Mouse (Mus musculus): ENCODE measurements around the gene Ppp1r9b. TPM values are rescaled to one million over a fixed set of nuclear protein-coding genes. Genes with fewer than 3 reads are reported as not detected.
A peak's percentile ranks its signal among the peaks of the same experiment; 100 is the strongest.

Gene Ppp1r9b
- polyA plus RNA-seq, 1 experiment from 2014 or later: 22.0 TPM

DNA sequence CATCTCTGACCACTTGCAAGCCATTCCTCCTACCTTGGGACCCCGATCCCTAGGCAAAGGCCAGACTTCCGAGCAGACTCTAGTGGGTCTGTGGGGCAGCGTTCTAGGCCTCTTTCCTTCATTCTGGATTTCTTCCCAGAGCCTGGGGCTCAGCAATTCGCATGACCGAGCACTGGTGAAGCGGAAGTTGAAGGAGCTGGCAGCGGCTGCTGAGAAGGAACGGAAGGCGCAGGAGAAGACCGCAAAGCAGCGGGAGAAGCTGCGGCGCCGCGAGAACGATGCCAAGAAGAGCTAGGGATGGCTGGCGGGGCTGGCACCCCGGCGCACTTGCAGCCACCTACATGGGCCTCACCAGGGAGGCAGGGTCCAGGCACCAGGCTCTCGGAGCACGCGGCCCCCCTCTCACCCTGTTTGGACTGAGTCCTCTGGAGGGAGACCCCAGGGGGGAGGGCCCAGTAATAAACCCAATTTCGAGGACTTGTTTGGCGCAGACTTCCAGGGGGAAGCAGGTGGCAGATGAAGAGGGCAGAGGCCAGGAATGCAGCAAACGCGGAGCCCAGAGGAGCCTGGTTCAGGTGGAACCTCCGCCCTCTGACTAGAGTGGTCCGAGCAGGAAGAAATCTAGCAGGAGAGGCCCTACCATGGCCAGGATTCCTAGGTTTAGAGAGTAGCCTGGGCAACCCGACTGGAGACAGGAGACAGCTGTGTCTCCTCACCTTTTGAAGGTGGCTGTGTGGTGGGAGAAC, 33.8 kb downstream of the Ppp1r9b start:
- Histone ChIP-seq H3K4me2 (ENCODE audit: low read length) (no peak overlapping the region), H3K9me3 (ENCODE audit: control insufficient read depth, low read length) (no peaks in the 10 kb centered on the region), H3K27ac (ENCODE audit: low read length) (peak overlapping the region; percentile 61), H3K27me3 (replicated peaks; ENCODE audit: control insufficient read depth, insufficient read depth, low read length) (no peaks in the 10 kb centered on the region), H3K4me1 (replicated peaks; ENCODE audit: control insufficient read depth, insufficient read depth, low read length) (peaks cover 16% of the 10 kb centered on the region), H3K4me3 (replicated peaks; ENCODE audit: low read length) (no peak overlapping the region), H3K9ac (replicated peaks; ENCODE audit: low read depth, low read length) (no peak overlapping the region), H3K36me3 (ENCODE audit: control insufficient read depth, insufficient read depth) (peaks cover 35% of the 10 kb centered on the region)
- 41% methylated on average over 29 of the region's 29 CpGs for WGBS
- peak; percentile 27; the same call in 1 of the 2 replicates for ATAC-seq

DNA sequence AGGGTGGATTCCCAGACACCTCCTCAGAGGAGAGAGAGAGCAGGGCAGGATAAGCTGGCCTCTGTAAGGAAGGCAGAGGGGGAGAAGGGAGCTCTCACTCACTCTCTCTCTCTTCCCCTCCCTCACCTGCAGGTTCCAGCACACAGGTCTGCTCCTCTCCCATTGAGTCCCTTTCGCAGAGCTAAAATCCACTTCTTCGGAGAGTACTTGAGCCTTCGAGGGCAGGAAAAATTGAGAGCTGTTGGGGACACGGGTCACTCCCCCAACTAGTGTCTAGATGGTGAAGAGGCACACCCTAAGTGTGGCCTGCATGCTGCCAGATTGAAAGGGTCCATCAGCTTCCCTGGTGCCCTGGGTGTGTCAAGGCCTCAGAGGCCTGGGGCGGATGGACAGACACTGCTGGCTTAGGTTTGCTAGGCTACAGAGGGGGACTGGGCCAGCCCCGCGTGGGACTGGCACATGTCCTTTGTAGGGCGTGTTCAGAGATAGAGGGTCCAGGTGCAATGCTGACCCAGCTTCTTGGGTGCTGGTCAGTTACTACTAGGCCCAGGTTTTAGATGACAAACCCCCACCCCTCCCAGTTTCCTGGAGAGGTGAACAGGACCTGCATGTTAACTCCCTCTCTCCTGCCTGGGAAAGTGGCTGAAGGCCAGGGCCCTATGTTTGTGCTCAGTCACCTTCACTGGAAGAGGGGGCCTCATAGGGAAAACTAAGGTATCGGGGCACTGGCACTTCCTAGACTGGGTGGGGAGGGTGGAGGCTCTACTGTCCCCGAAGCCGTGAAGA, 34.6 kb downstream of the Ppp1r9b start:
- Histone ChIP-seq H3K9ac (replicated peaks; ENCODE audit: low read depth, low read length) (no peak overlapping the region), H3K36me3 (ENCODE audit: control insufficient read depth, insufficient read depth) (peaks cover 29% of the 10 kb centered on the region), H3K4me1 (replicated peaks; ENCODE audit: control insufficient read depth, insufficient read depth, low read length) (peaks cover 16% of the 10 kb centered on the region), H3K4me2 (ENCODE audit: low read length) (no peak overlapping the region), H3K27ac (ENCODE audit: low read length) (no peak overlapping the region), H3K27me3 (replicated peaks; ENCODE audit: control insufficient read depth, insufficient read depth, low read length) (no peaks in the 10 kb centered on the region), H3K4me3 (replicated peaks; ENCODE audit: low read length) (no peak overlapping the region), H3K9me3 (ENCODE audit: control insufficient read depth, low read length) (no peaks in the 10 kb centered on the region)
- ATAC-seq: no peak
- 89% methylated on average over 11 of the region's 11 CpGs for WGBS

DNA sequence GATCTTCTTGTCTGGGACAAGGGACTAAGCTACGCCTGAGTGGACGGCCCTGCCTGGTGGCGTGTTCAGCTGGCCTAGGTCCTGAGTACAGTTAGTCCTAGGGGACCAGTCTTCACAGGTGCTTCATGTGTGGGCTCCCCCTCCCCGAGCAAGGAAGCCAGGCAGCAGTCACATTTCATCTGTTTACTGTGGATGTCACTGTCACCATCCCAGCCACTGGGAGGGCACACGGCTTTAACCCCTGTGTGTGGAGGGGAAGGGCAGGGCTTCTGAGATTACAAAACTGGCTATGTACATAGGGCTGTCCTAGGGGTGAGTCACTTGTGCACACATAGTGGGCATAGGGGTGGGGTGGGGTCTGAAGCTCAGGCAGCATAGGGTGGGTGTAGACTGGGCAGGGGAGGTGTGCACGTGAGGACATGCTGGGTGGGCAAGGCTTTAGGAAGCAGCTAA, 35.3 kb downstream of the Ppp1r9b start:
- Histone ChIP-seq H3K36me3 (ENCODE audit: control insufficient read depth, insufficient read depth) (peaks cover 25% of the 10 kb centered on the region), H3K4me3 (replicated peaks; ENCODE audit: low read length) (no peak overlapping the region), H3K4me2 (ENCODE audit: low read length) (no peak overlapping the region), H3K27ac (ENCODE audit: low read length) (no peak overlapping the region), H3K9ac (replicated peaks; ENCODE audit: low read depth, low read length) (no peak overlapping the region), H3K9me3 (ENCODE audit: control insufficient read depth, low read length) (no peaks in the 10 kb centered on the region), H3K4me1 (replicated peaks; ENCODE audit: control insufficient read depth, insufficient read depth, low read length) (peaks cover 16% of the 10 kb centered on the region), H3K27me3 (replicated peaks; ENCODE audit: control insufficient read depth, insufficient read depth, low read length) (no peaks in the 10 kb centered on the region)
- ATAC-seq: no peak
- WGBS: 78% methylated on average over 6 of the region's 6 CpGs

DNA sequence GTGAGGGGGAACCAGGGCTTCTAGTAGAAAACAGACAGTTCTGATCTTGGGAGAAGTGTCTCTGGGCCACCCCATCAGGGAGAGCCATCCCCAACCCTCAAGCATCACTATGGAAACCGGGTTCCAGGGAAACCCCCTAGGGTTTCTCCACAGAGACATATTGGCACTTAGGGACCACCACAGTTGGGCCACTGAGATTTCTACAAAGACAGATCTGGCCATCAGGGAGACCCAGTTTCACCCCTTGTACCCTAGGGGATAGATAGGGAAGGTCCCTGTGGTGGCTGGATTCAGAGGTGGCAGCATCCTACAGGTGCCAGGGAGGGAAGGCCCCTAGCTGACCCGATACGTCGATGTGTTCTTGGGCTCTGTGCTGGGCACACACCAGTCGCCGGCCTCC, 36.0 kb downstream of the Ppp1r9b start:
- no peak for ATAC-seq
- WGBS: 90% methylated on average over 6 of the region's 6 CpGs

DNA sequence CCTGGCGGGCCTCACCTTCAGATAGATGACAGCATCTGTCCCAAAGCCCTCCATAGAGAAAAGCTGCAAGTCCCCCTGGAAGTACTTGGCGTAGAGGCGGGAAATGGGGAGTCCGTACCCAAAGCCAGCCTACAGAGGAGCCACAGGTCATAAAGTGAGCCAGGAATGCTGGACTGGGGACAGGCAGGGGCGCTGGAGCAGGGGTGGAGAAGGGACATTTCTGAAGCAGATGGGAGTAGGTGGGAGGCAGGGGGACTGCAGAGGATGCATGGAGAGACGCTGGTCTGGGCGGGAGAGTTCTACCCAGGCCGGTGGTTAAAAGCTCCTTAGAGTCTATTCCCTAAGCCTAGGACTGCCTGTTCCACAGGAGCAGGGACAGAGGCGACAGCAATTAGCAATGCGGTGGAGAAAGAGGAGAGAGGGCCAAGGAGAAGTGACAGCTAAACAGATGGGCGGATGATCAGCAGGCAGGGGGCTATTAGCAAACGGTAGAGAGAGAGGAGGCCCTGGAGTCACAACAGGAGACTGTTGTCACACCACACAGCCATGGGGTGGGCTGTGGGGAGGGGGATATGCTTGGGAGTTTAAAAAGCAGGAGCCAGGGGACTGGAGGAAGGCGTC, 37.1 kb downstream of the Ppp1r9b start:
- H3K36me3 ChIP-seq (ENCODE audit: control insufficient read depth, insufficient read depth): peaks cover 8% of the 10 kb centered on the region; the same call in 1 of the 2 replicates
- peaks cover 16% of the 10 kb centered on the region for H3K4me1 ChIP-seq (replicated peaks; ENCODE audit: control insufficient read depth, insufficient read depth, low read length)
- no peak overlapping the region for H3K27ac ChIP-seq (ENCODE audit: low read length)
- no peaks in the 10 kb centered on the region for H3K9me3 ChIP-seq (ENCODE audit: control insufficient read depth, low read length)
- H3K4me3 ChIP-seq (replicated peaks; ENCODE audit: low read length): no peak overlapping the region
- 37% methylated on average over 13 of the region's 13 CpGs for WGBS
- no peak overlapping the region for H3K4me2 ChIP-seq (ENCODE audit: low read length)
- ATAC-seq: peak; percentile 26; the same call in 1 of the 2 replicates
- no peak overlapping the region for H3K9ac ChIP-seq (replicated peaks; ENCODE audit: low read depth, low read length)
- H3K27me3 ChIP-seq (replicated peaks; ENCODE audit: control insufficient read depth, insufficient read depth, low read length): no peaks in the 10 kb centered on the region

More for the DNA sequence above, 36.0 kb downstream of the Ppp1r9b start:
- Histone ChIP-seq H3K9me3 (ENCODE audit: control insufficient read depth, low read length) (no peaks in the 10 kb centered on the region), H3K4me3 (replicated peaks; ENCODE audit: low read length) (no peak overlapping the region), H3K4me2 (ENCODE audit: low read length) (no peak overlapping the region), H3K4me1 (replicated peaks; ENCODE audit: control insufficient read depth, insufficient read depth, low read length) (peaks cover 16% of the 10 kb centered on the region), H3K27me3 (replicated peaks; ENCODE audit: control insufficient read depth, insufficient read depth, low read length) (no peaks in the 10 kb centered on the region), H3K36me3 (ENCODE audit: control insufficient read depth, insufficient read depth) (peaks cover 18% of the 10 kb centered on the region), H3K27ac (ENCODE audit: low read length) (no peak overlapping the region), H3K9ac (replicated peaks; ENCODE audit: low read depth, low read length) (no peak overlapping the region)

DNA sequence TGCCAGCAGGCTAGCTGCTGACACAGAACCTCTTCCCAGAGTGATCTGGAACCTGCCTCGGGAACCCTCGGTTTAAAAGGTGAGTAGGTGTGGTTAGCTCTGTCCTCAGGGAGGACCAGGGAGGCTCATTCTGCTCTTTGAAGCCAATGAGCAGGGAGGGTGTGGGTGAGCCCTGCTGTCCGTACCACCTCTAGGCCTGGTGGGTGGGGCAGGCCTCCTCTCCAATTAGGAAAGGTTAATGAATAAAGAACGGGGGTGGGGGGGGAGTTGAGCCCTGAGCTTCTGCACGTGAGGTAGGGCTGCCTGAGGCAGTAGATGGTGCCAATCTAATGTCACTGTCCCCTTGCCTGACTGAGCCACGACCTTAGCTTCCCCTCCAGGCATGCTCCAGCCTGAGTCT, 42.1 kb downstream of the Ppp1r9b start:
- H3K4me1 ChIP-seq (replicated peaks; ENCODE audit: control insufficient read depth, insufficient read depth, low read length): peaks cover 8% of the 10 kb centered on the region
- WGBS: 28% methylated on average over 6 of the region's 6 CpGs
- H3K36me3 ChIP-seq (ENCODE audit: control insufficient read depth, insufficient read depth): no peaks in the 10 kb centered on the region
- no peak overlapping the region for H3K4me2 ChIP-seq (ENCODE audit: low read length)
- no peak overlapping the region for H3K27ac ChIP-seq (ENCODE audit: low read length)
- H3K4me3 ChIP-seq (replicated peaks; ENCODE audit: low read length): no peak overlapping the region
- H3K27me3 ChIP-seq (replicated peaks; ENCODE audit: control insufficient read depth, insufficient read depth, low read length): no peaks in the 10 kb centered on the region
- H3K9me3 ChIP-seq (ENCODE audit: control insufficient read depth, low read length): no peaks in the 10 kb centered on the region
- no peak overlapping the region for H3K9ac ChIP-seq (replicated peaks; ENCODE audit: low read depth, low read length)
- ATAC-seq: no peak

DNA sequence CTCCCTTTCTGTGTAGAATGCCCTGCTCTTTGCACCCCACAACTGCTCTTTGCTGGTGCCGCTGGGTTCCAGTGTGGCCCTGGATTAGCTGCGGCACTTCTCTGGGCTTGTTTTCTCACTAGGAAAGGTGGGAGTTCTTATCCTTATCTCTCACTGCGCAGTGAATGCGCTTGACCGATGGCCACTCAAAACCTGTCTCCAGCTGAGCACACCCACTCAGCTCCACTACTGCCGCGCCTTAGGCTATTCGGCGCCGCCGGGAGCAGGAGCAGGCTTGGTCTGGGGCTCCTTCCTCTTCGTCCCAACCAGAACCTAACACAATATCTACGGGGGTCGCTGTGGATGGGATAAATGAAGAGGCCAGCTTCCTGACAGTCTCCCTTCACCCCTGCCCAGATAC, 42.8 kb downstream of the Ppp1r9b start:
- peaks cover 4% of the 10 kb centered on the region for H3K4me1 ChIP-seq (replicated peaks; ENCODE audit: control insufficient read depth, insufficient read depth, low read length)
- H3K9ac ChIP-seq (replicated peaks; ENCODE audit: low read depth, low read length): no peak overlapping the region
- no peaks in the 10 kb centered on the region for H3K9me3 ChIP-seq (ENCODE audit: control insufficient read depth, low read length)
- no peak overlapping the region for H3K4me2 ChIP-seq (ENCODE audit: low read length)
- no peaks in the 10 kb centered on the region for H3K27me3 ChIP-seq (replicated peaks; ENCODE audit: control insufficient read depth, insufficient read depth, low read length)
- ATAC-seq: no peak
- H3K27ac ChIP-seq (ENCODE audit: low read length): no peak overlapping the region
- no peaks in the 10 kb centered on the region for H3K36me3 ChIP-seq (ENCODE audit: control insufficient read depth, insufficient read depth)
- no peak overlapping the region for H3K4me3 ChIP-seq (replicated peaks; ENCODE audit: low read length)
- 81% methylated on average over 14 of the region's 14 CpGs for WGBS

DNA sequence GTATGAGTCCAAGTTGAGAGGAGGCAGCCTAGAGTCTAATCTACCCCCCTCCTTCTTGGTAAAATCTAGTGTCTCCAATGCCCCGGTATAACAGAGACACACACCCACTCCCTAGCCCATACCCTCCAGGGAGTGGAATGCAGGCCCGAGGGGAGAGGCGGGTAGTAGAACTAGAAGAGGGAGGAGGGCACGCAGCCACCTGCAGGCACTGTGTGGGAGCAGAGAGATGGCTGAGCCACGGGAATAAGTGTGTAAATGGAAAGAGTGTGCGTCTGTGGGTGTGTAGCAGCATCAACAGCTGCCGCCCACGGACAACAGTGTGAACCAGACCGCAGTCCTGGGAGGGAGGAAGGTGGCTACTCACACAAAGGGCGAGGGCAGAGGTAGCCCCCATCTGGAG, 44.1 kb downstream of the Ppp1r9b start:
- H3K27ac ChIP-seq (ENCODE audit: low read length): no peak overlapping the region
- H3K9ac ChIP-seq (replicated peaks; ENCODE audit: low read depth, low read length): no peak overlapping the region
- H3K36me3 ChIP-seq (ENCODE audit: control insufficient read depth, insufficient read depth): no peaks in the 10 kb centered on the region
- no peaks in the 10 kb centered on the region for H3K27me3 ChIP-seq (replicated peaks; ENCODE audit: control insufficient read depth, insufficient read depth, low read length)
- no peak overlapping the region for H3K4me3 ChIP-seq (replicated peaks; ENCODE audit: low read length)
- 70% methylated on average over 10 of the region's 10 CpGs for WGBS
- no peaks in the 10 kb centered on the region for H3K9me3 ChIP-seq (ENCODE audit: control insufficient read depth, low read length)
- H3K4me1 ChIP-seq (replicated peaks; ENCODE audit: control insufficient read depth, insufficient read depth, low read length): peaks cover 6% of the 10 kb centered on the region; the same call in 1 of the 2 replicates
- ATAC-seq: no peak
- H3K4me2 ChIP-seq (ENCODE audit: low read length): no peak overlapping the region

DNA sequence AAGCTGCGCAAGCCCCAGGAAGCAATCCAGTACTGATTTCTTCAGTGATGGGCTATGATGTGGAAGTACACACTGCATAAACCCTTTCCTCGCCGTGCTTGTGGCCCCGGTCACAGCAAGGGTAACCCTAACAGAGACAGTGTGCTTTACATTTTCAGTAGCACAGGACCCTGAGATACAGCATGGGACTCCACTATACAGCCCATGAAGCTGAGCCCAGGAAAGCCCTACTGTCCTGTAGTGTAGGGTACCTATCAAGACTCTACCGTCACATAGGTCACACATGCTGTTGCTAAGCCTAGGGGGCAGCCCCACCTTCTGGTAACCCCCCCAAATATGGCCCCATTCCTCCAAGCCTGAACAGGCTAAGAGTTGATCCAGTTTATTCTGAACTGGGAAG, 45.7 kb downstream of the Ppp1r9b start:
- peaks cover 16% of the 10 kb centered on the region for H3K4me1 ChIP-seq (replicated peaks; ENCODE audit: control insufficient read depth, insufficient read depth, low read length)
- no peaks in the 10 kb centered on the region for H3K36me3 ChIP-seq (ENCODE audit: control insufficient read depth, insufficient read depth)
- H3K27me3 ChIP-seq (replicated peaks; ENCODE audit: control insufficient read depth, insufficient read depth, low read length): no peaks in the 10 kb centered on the region
- H3K27ac ChIP-seq (ENCODE audit: low read length): no peak overlapping the region
- H3K9ac ChIP-seq (replicated peaks; ENCODE audit: low read depth, low read length): no peak overlapping the region
- H3K4me3 ChIP-seq (replicated peaks; ENCODE audit: low read length): no peak overlapping the region
- H3K9me3 ChIP-seq (ENCODE audit: control insufficient read depth, low read length): no peaks in the 10 kb centered on the region
- 94% methylated on average over 5 of the region's 5 CpGs for WGBS
- no peak for ATAC-seq
- H3K4me2 ChIP-seq (ENCODE audit: low read length): no peak overlapping the region

All from forebrain, embryonic 16.5 days (tissue).